Mouse (Mus musculus) forebrain, embryonic 11.5 days (tissue): ENCODE results near the gene Phka2. TPM values are rescaled to one million over a fixed set of nuclear protein-coding genes. Genes with fewer than 3 reads are reported as not detected.

ENCODE experiments used
- ATAC-seq: fragments of 200-750 bp; cut with Nextera tagmentation; replicated peaks from 2 replicates; pipeline ENCODE4 v1.8.0; 2017; ENCODE audit warnings: moderate TSS enrichment; ENCODE audit not compliant: low FRiP score
- DNase-seq: peaks from one replicate; pipeline ENCODE4 v3.0.0-alpha.2; 2017; ENCODE audit warnings: low spot score
- H3K27ac ChIP-seq: fragments of 300-500 bp; sonication (generic); 2 replicates; pipeline ENCODE4 v1.5.1; 2014; ENCODE audit warnings: low read depth, low read length
- H3K27me3 ChIP-seq: fragments of 300-500 bp; sonication (generic); 2 replicates; pipeline ENCODE4 v1.6.1; 2014; ENCODE audit warnings: mild to moderate bottlenecking, low read length, mixed read lengths; ENCODE audit not compliant: control insufficient read depth, insufficient read depth
- H3K36me3 ChIP-seq: fragments of 300-500 bp; sonication (generic); 2 replicates; pipeline ENCODE4 v1.6.1; 2014; ENCODE audit warnings: mild to moderate bottlenecking, low read length, moderate library complexity, mixed read lengths; ENCODE audit not compliant: control insufficient read depth, insufficient read depth
- H3K4me1 ChIP-seq: fragments of 300-500 bp; sonication (generic); replicated peaks from 2 replicates; pipeline ENCODE4 v1.6.1; 2014; ENCODE audit warnings: low read length, mixed read lengths; ENCODE audit not compliant: control insufficient read depth, insufficient read depth
- H3K4me2 ChIP-seq: fragments of 300-500 bp; sonication (generic); 2 replicates; pipeline ENCODE4 v1.6.1; 2014; ENCODE audit warnings: low read depth, mild to moderate bottlenecking, low read length, moderate library complexity, mixed read lengths; ENCODE audit not compliant: severe bottlenecking
- H3K4me3 ChIP-seq: fragments of 300-500 bp; sonication (generic); 2 replicates; pipeline ENCODE4 v1.5.1; 2014; ENCODE audit warnings: low read depth, low read length
- H3K9ac ChIP-seq: fragments of 300-500 bp; sonication (generic); 2 replicates; pipeline ENCODE4 v1.6.1; 2014; ENCODE audit warnings: low read length
- H3K9me3 ChIP-seq: fragments of 300-500 bp; sonication (generic); 2 replicates; pipeline ENCODE4 v1.6.1; 2016; ENCODE audit warnings: low read length, mixed read lengths; ENCODE audit not compliant: control insufficient read depth
- WGBS: fragments of 180-500 bp; shearing (Covaris S2); extraction: QIAGEN DNeasy Blood & Tissue Kit; methylation state at CpG from one replicate; pipeline ENCODE4 v1.1.7; 2014; 5-methylcytosine and 5-hydroxymethylcytosine counted together
- polyA plus RNA-seq: library from polyadenylated mRNA; unstranded; fragments of >200 nt; fragmentation: Nextera tagmentation; extraction: Ambion mirVana; gene quantifications from 2 replicates; pipeline ENCODE4 v1.2.1, GENCODE M21; 2014

The Phka2 gene
- polyA plus RNA-seq, 1 experiment from 2014 or later, result 23.1 TPM

GRCm38 (mm10) chrX:160585110-160585509 lies 83.1 kb downstream of the Phka2 start:
- no peak overlapping the region for H3K9ac ChIP-seq
- H3K4me3 ChIP-seq, result no peak overlapping the region
- DNase-seq (no peak), ATAC-seq (no peak)
- H3K27ac ChIP-seq, result no peak overlapping the region
- no peaks in the 10 kb centered on the region for H3K36me3 ChIP-seq
- peaks cover 11% of the 10 kb centered on the region for H3K27me3 ChIP-seq
- no peak overlapping the region for H3K4me2 ChIP-seq
- H3K9me3 ChIP-seq, result no peaks in the 10 kb centered on the region
- 78% methylated on average over 1 of the region's 1 CpGs for WGBS
- H3K4me1 ChIP-seq, result no peaks in the 10 kb centered on the region

DNA sequence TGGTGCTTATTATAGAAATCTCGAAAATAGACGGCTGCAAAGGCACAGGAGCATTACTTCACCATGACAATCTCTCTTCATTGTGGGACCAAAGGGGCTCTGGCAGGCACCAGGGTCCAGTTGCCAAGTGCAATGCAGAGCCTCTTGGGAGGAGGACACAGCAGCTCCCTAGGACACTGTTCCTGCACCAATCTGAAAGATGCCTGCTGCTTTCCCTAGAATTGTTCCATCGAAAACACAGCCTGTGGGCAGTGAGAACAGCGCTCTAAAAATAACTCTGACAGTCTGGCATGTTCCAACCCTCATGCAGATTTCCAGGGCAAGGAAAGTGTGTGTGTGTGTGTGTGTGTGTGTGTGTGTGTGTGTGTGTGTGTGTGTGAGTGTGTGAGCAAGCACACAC lies 86.6 kb downstream of the Phka2 start:
- no peak overlapping the region for H3K9ac ChIP-seq
- WGBS, result 94% methylated on average over 4 of the region's 4 CpGs
- peaks cover 10% of the 10 kb centered on the region for H3K27me3 ChIP-seq
- ATAC-seq, result no peak
- H3K4me1 ChIP-seq, result no peaks in the 10 kb centered on the region
- DNase-seq, result no peak
- H3K4me2 ChIP-seq, result no peak overlapping the region
- H3K27ac ChIP-seq, result no peak overlapping the region
- H3K4me3 ChIP-seq, result no peak overlapping the region
- H3K36me3 ChIP-seq, result no peaks in the 10 kb centered on the region
- H3K9me3 ChIP-seq, result no peaks in the 10 kb centered on the region

- no peak overlapping the region for H3K27ac ChIP-seq
- H3K4me2 ChIP-seq, result no peak overlapping the region
- H3K4me3 ChIP-seq, result no peak overlapping the region
- DNase-seq (no peak), ATAC-seq (no peak)
- H3K36me3 ChIP-seq, result no peaks in the 10 kb centered on the region
- 97% methylated on average over 7 of the region's 7 CpGs for WGBS
- no peak overlapping the region for H3K9ac ChIP-seq
- no peaks in the 10 kb centered on the region for H3K9me3 ChIP-seq
- peaks cover 10% of the 10 kb centered on the region for H3K27me3 ChIP-seq
- no peaks in the 10 kb centered on the region for H3K4me1 ChIP-seq
Observed at GRCm38 (mm10) chrX:160590147-160590546, 88.2 kb downstream of the Phka2 start.

DNA sequence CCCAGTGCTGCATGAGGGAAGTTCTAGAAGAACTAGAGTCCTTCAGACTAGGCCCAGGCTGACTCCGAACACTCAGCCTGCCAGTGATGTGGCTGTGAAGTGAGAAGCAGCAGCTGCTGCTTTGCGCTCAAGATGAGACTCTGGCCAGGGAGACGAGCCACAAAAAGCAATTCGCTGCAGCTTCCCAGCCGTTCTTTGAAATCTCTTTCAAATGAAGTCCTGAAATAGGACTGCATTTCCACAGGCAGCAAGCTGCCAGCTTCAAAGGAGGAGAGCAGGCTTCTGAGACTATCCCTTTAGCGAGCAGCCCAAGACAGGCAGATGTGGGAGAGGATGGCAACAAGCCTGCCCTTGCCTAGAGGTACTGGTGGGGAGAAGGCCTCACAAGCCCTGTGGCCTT lies 91.0 kb downstream of the Phka2 start:
- DNase-seq, result no peak
- no peak overlapping the region for H3K27ac ChIP-seq
- no peak overlapping the region for H3K4me3 ChIP-seq
- no peaks in the 10 kb centered on the region for H3K36me3 ChIP-seq
- peaks cover 6% of the 10 kb centered on the region for H3K27me3 ChIP-seq
- no peaks in the 10 kb centered on the region for H3K4me1 ChIP-seq
- H3K9ac ChIP-seq, result no peak overlapping the region
- H3K4me2 ChIP-seq, result no peak overlapping the region
- WGBS, result 91% methylated on average over 6 of the region's 6 CpGs
- no peaks in the 10 kb centered on the region for H3K9me3 ChIP-seq
- ATAC-seq, result no peak

DNA sequence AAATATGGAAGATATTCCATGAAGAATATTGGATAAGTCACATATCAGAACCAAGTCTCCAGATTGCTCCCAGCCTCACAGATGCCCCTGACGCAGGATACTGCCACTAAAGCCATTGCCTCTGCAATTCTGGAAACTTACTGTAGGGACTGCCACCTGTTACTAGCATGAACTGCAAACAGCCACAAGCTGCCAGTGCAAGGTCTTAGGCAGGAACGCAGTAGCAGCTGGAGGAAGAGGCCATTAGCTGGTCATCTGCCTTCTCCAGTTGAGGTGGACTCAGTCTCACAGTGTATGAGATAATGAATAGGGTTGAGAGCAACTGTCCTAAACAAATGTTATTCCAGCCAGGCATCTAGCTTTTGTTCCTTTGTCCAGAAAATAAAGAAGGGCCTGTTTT lies 96.1 kb downstream of the Phka2 start:
- Histone ChIP-seq H3K4me1 (peaks cover 5% of the 10 kb centered on the region; the same call in 1 of the 2 replicates), H3K27me3 (peaks cover 8% of the 10 kb centered on the region), H3K4me3 (no peak overlapping the region), H3K9me3 (no peaks in the 10 kb centered on the region), H3K4me2 (no peak overlapping the region), H3K9ac (no peak overlapping the region), H3K27ac (peak overlapping the region; percentile 79), H3K36me3 (no peaks in the 10 kb centered on the region)
- WGBS, result 71% methylated on average over 2 of the region's 2 CpGs
- ATAC-seq (no peak), DNase-seq (no peak)

DNA sequence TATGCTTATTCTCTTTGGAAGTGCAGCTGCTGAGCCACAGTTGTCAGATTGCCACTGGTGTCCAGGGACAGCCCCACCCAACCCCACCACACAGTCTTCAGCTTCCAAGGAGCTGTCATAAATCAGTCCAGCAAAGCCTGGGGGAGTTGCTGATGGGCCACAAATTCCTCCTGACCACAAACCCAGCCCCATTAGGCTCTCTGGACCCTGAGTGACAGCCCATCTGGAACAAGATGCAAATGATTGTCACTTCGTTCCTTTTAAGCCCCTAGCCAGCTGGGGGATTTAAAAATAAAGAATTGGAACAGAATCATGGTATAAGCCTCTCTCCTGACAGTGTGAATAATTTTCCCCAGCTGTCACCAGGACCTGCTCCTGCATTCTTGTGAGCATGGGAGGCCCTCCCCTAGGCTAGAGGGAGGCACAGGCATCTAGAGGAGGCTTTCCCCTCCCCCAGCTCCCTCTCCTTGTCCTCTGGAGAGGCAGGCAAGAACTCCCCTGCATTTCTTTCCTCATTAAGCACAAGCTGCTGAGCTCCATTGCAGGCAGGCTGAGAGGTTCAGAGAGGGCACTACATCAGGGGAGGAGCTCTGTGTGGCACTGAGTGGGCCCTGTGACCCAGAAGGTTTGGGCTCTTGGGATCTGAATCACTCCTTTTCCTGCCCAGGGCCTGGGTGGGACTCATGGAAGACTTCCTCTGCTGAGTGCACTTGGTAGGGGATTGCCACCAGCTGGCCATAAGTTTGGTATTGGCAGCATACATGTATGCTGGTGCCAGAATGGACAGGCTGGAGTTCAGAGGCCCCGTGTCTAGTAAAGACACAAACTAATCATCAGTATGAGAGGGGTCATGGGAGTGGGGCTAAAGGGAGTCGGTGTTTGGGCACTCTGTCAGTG lies 96.8 kb downstream of the Phka2 start:
- Histone ChIP-seq H3K4me2 (no peak overlapping the region), H3K27ac (peak overlapping the region; percentile 79), H3K4me1 (peaks cover 5% of the 10 kb centered on the region; the same call in 1 of the 2 replicates), H3K27me3 (peaks cover 11% of the 10 kb centered on the region), H3K9me3 (no peaks in the 10 kb centered on the region), H3K9ac (no peak overlapping the region), H3K36me3 (no peaks in the 10 kb centered on the region), H3K4me3 (no peak overlapping the region)
- peak; percentile 94 for ATAC-seq
- WGBS, result 46% methylated on average over 3 of the region's 3 CpGs
- peak; percentile 78 for DNase-seq

GRCm38 (mm10) chrX:160601053-160601452 lies 99.1 kb downstream of the Phka2 start:
- H3K9ac ChIP-seq, result no peak overlapping the region
- no peak overlapping the region for H3K4me3 ChIP-seq
- no peak for DNase-seq
- H3K27me3 ChIP-seq, result peaks cover 19% of the 10 kb centered on the region
- no peak overlapping the region for H3K4me2 ChIP-seq
- ATAC-seq, result no peak
- H3K4me1 ChIP-seq, result peaks cover 5% of the 10 kb centered on the region; the same call in 1 of the 2 replicates
- H3K27ac ChIP-seq, result no peak overlapping the region
- H3K36me3 ChIP-seq, result no peaks in the 10 kb centered on the region
- 69% methylated on average over 3 of the region's 3 CpGs for WGBS
- H3K9me3 ChIP-seq, result no peaks in the 10 kb centered on the region

GRCm38 (mm10) chrX:160602770-160603169 lies 100.8 kb downstream of the Phka2 start:
- Histone ChIP-seq H3K36me3 (no peaks in the 10 kb centered on the region), H3K27me3 (peaks cover 20% of the 10 kb centered on the region), H3K4me3 (no peak overlapping the region), H3K9me3 (no peaks in the 10 kb centered on the region), H3K27ac (no peak overlapping the region), H3K9ac (no peak overlapping the region), H3K4me2 (no peak overlapping the region), H3K4me1 (peaks cover 5% of the 10 kb centered on the region; the same call in 1 of the 2 replicates)
- 96% methylated on average over 1 of the region's 1 CpGs for WGBS
- ATAC-seq, result no peak
- DNase-seq, result no peak

- no peak overlapping the region for H3K4me2 ChIP-seq
- no peak for DNase-seq
- H3K4me3 ChIP-seq, result no peak overlapping the region
- H3K9ac ChIP-seq, result no peak overlapping the region
- H3K27me3 ChIP-seq, result peaks cover 20% of the 10 kb centered on the region
- WGBS, result 94% methylated on average over 2 of the region's 2 CpGs
- no peaks in the 10 kb centered on the region for H3K36me3 ChIP-seq
- H3K4me1 ChIP-seq, result peaks cover 5% of the 10 kb centered on the region; the same call in 1 of the 2 replicates
- H3K9me3 ChIP-seq, result no peaks in the 10 kb centered on the region
- H3K27ac ChIP-seq, result no peak overlapping the region
- ATAC-seq, result no peak
Observed at GRCm38 (mm10) chrX:160603316-160603715, 101.3 kb downstream of the Phka2 start.
